Mouse (Mus musculus) urinary bladder, adult 18-20 months (tissue): ENCODE results near the gene Atxn10.

Experiments
- DNase-seq, 2 experiments: peaks; one replicate each; pipeline ENCODE4 v3.0.0; 2022; ENCODE audit warnings: low spot score in 2 of 2, mixed read lengths in 2 of 2

Atxn10 gene

DNA sequence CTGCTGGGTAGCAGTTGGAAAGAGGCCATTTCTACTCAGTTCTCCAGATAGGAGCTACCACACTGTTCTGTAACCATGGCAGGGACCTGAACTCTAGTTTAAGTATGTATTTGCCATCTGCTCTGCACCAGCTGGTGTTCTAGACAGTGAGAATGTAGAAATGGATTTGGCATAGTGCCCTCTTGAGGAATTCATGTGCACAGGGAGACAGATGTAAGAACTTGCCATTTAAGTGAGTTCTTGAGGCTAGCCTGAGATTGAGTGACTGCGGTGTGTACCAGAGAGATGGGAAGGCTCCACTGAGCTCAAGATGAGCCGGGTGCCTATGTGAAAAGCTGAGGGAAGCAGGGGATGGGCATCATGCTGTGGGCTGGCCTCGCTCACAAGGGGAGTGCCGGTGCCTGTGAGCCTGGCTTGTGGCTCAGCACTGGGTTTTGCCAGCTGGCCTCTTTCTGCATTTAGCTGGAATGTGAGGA lies 67.2 kb downstream of the Atxn10 start:
- no peak for DNase-seq

DNA sequence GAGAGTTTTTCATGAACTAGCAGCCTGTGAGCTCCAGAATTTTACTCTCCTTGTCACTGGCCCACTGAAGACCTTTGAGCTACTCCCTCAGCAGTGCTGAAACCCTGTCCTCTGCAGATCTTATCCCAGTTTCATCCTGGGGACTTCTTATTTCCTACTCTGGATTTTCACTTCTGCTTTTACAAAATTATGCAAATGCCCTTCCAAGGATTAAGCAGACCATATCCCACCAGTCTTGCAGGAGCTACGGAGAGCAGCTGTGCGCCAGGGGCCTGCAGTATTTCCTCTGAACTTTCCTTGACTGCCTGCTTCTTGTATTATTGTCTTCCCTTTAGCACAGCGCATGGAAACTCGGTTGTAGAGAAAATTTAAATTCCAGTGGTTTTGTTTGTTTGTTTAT lies 68.7 kb downstream of the Atxn10 start:
- no peak for DNase-seq

DNA sequence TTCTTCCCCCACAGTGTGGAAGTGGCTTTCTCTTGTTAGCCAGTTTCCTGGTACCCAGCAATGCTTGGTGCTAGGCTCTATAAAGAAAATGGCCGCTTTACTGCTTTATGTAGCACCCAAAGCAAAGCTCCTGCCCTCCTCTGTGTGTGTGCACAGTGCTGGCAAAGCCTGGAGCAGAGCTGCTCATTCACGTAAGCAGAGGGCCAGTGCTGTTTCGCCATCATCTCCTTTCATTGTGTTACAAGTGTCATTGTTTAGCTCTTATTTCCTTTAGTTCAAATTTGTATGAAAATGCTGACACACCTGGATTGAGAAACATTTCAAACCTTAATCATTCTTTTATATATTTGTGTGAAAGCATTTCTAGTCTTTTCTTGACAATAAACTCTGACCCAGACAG lies 69.5 kb downstream of the Atxn10 start:
- no peak for DNase-seq

DNA sequence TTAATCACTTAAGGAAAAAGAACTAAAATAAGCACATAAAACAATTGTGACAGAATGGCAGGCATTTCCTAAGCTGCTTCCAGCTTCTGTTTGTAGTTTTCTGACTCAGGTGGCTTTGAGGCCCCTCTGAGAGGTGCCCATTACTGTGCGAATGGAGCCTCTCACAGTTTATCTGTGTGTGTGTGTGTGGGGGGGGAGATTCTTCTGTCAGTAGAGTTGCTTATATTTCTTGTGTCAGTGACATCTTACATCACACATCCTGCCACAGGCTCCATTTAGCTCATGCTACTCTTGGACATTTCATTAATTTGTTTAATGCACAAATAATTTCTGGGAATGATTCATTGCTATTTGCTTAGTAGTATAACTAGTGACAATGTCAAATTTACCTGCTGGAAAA lies 70.8 kb downstream of the Atxn10 start:
- no peak for DNase-seq

DNA sequence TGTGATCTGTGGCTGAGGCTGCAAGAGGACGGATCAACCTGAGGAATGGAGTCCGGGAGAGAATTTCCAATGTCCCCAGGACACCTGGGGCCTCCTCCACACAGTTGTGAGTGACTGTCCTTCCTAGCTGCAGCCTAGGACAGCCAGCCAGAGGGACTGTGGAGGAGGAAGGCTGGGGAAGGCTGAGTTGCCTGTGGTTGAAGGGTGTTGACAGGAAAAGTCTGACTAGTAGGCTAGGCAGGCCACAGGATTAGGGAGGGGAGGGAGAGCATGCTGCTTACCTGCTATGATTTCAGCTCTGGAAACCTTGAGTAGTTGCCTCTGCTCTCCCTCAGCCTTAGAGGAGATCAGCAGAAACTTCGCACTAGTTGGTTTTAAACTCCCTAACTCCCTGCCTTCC lies 71.3 kb downstream of the Atxn10 start:
- no peak for DNase-seq

DNA sequence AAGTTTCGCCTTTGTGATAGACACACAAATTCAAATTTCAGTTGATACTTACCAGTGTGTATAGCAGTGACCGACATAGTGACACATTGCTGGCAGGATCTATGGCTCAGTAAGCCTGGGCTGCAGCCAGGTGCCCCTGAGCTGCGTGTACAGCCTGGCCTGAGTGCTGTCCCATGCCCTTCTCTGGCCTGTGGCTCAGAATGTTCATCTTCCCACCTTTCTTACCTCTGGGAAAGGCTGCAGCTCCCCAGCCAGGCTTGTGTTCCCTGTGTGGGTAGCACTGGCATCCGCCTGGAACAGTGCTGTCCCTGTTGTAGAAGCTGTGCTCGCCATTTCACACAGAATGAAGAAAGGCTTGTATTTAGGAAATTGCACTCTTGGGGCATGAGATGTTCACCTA lies 72.7 kb downstream of the Atxn10 start:
- DNase-seq, result no peak

DNA sequence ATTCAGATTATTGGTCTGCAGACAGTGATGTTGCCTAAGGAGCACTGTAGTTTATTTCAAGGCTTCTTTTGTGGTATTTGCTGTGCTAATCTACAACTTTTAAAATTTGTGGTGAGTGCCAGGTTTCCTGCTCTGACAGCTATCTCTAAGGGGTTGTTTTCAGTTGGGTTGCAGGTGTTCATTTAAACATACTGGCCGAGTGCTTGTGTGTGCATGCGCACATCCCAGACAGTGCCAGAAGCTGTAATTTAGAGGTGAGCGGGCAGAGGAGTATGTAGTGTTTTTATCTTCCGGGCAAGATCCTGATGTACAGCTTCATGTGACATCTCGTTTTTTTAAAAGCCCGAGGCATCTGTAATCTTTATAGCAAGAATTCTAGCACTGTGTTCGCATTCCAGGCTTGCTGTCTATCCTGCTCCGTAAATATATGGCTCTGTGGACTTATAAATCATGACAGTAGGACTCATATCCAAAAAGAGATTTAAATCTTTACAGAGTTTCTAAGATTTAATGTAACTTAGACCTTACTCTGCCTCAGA lies 73.3 kb downstream of the Atxn10 start:
- no peak for DNase-seq

DNA sequence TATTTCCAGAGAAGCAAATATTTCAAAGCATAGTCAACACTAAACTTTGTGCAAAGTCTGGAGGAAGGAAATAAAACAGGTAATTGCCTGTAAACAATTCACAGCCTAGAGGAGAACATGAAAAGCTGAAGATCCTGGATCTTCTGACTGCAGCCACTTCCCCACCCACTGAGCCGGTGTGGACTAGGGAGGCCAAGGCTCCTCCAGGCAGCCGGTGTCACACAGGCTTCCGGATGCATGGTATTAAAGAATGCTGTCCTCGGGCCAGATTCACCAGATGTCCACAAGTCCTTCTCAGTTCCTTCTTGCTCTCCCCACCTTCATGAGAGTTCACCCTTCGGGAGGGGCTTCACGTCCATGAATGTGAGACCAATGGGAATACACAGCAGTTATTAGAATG lies 73.8 kb downstream of the Atxn10 start:
- DNase-seq, result no peak

DNA sequence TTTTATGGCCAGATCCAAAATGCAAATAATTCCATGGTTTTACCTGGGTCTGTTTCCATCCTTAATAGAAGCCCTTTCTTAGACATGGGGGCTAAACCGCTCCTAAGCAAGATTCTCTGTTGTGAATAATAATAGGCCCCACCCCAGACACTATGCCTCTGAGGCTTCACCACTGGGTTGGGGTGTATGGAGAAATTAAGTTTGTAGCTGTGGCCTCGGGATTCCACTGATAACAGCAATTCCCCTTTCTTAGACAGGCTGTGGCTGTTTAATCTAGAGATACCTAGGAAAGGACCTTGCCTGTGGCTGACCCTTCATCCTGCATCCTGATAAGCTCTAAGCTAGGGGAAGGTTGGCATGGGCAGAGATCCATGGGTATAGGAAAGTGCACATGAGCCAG lies 78.6 kb downstream of the Atxn10 start:
- DNase-seq, result no peak

DNA sequence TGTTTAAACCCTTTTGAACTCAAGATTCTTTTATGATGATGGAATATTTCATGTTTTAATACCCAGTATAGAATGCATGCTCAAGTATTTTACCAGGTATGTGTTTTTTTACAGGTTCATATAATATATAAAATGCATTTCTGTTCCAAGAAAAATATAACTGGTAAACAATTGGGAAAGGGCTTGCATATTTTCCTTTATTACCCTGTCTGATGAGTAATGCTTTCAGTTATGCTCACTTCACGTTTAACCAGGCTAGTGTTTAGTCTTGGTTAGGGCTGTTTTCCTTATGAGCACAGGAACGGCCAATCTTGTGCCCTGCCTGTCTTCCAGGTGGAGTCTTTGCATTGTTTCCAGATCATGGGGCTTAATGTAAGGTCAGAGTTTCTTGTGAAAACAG lies 84.6 kb downstream of the Atxn10 start:
- DNase-seq, result no peak

DNA sequence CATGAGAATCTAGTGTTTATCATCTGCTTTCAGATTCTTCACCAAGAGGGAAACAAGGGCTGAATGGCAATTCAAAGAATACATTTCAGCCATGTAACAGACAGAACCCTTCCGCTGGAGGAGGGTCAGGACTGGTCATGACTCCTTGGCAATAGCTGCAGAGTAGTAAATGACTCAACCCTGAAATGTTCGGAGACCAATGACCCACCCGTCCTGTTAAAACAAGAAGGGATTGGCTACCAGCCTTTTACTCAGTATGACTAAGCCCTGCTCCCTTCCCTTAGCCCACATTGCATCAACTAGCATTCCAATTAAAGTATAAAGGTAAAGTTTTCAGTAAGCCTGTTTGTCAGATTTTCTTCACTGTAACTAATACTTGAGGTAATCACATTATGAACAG lies 88.2 kb downstream of the Atxn10 start:
- peak in 1 of 2 experiments; percentile 62 for DNase-seq

DNA sequence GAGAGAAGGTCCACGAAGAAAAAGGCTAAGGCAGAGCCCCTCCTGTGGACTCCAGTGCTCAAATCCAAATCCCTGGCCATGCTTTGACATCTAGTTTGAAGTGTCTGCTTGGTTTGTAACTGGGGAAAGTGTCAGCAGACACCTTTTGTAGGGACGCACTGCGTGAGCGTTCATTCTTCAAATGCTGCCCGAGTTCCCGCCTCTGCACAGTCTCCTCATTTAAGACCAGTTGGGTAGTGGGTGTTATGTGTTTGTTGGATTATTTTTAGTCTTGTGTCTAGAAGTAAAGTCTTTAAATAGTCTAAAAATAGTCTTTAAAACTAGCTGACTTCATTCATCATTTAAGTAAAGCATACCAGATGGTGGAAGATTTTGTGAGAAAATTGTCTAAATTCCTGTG lies 92.1 kb downstream of the Atxn10 start:
- no peak for DNase-seq

DNA sequence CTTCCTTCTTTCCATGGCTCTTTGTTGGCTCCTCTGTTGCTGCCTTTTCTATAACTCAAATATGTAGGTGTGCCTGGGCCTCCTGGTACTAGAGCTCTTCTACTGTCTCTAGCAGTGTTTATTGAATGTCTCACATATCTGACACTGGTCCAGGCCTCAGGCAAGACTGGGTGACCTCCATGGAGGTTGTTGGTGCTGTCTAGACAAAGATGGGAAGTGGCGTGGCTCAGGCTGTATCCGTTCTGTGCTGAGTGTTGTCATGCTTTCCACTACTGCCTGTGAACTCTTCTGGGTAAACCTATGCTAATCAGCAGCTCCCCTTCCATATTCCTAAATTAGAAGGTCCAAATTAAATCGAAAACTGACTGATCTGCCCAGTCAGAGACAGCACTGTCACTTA lies 106.5 kb downstream of the Atxn10 start:
- DNase-seq, result no peak

DNA sequence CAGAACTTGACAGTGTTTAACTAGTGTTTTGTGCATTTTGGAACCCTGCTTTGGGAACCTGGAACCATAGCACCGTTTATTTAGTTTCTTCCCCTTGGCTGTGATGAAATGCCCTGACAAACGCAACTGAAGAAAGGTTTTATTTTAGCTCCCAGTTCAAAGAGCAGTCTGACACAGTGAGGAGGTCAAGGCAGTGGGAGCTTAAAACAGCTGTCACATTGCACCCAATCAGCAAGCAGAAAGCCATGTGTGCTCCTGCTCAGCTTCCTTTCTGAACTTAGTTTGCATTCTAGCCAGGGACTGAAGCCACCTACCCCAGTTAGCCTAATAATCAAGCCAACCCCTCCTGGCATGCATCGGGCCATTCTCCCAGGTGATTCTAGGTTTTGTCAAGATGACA lies 110.6 kb downstream of the Atxn10 start:
- DNase-seq, result no peak

DNA sequence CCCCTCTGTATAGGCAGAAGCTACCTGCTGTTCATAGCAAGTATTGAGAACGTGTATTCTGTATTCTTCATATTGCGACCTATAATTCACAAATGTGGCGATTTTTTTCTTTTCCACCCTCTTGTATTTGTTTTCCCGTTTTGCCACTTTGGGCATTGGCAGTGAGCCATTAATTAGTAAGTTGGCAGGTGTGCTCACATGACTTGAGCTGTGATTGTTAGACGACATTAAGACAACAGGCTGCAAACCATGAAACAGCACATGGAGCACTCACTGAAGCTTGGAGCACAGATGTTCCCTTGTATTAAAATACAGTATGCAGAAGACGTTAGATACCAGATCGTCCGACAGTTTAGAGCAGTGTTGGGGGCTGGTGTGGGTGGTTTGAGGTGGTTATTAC lies 120.8 kb downstream of the Atxn10 start:
- DNase-seq, result no peak

DNA sequence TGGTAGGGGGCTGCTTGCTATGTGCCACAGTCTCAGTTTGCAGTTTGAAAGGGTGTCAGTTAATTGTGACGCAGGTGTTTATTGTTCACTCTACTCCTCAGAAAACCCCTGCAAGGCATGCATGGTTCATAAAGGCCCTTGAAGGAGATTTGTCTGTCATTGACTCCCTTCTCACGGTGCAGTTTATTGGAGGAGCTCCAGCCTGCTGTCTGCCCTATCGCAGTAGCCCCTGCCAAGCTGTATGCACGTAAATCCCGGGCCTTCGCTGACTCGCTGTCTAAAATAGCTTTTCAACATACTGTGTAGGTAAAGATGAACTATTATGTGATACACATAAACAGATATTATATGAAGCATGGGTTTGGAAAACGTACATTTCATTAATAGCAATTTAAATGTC lies 121.8 kb downstream of the Atxn10 start:
- no peak for DNase-seq

DNA sequence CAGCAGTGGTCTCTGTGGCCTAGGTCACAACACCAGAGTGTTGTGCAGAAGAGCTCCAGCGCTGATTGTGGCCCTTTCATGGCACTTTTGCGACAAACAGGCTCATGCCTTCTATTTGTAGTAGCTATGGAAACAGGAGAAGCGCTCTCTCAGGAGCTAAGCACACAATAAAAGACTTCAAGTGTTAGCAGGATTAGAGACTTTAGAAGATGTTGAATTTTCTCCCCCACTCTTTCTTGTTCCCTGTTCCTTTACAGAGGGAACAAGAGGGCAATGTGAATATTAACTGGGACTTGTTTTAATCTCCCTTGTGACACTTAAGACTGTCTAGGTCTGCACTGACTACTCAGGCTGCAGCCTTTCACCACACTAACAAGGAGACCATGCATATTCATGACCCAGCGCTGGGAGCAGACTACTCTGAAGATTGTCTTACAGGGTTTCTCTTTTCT lies 122.6 kb downstream of the Atxn10 start:
- no peak for DNase-seq

DNA sequence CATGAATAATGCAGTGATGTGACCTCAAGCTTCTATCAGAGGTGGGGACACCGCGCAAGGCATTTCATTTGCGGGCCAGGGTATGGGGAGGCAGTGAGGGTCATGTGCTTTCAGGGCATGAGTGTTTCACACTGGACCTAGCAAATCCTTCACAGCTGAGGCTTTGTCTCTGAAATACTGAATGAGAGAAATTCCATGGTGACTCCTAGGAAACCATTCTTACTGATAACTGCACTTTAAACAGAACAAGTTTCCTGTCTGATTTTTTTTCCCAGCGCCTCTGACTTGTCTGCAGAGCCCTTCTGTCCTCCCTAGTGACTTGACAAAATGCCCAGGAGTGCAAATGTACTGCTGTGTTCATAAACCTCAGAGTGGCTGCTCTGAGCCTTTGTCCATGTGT lies 125.5 kb downstream of the Atxn10 start:
- no peak for DNase-seq

DNA sequence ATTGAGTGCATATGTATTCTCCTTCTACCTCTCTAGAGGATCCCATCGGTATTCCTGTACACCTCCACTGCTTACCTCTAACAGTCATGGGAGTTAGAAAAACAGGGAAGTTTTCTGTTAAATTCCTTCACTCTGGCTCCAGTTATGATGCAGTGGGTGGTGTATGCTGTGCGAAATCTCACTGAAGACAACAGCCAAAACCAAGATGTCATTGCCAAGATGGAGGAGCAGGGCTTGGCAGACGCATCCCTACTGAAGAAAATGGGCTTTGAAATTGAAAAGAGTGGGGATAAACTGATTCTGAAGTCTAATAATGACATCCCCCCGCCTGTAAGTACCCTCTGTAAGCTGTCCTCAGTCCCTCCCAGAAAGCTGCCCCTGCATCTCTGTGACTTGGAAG lies 126.1 kb downstream of the Atxn10 start:
- DNase-seq, result no peak

DNA sequence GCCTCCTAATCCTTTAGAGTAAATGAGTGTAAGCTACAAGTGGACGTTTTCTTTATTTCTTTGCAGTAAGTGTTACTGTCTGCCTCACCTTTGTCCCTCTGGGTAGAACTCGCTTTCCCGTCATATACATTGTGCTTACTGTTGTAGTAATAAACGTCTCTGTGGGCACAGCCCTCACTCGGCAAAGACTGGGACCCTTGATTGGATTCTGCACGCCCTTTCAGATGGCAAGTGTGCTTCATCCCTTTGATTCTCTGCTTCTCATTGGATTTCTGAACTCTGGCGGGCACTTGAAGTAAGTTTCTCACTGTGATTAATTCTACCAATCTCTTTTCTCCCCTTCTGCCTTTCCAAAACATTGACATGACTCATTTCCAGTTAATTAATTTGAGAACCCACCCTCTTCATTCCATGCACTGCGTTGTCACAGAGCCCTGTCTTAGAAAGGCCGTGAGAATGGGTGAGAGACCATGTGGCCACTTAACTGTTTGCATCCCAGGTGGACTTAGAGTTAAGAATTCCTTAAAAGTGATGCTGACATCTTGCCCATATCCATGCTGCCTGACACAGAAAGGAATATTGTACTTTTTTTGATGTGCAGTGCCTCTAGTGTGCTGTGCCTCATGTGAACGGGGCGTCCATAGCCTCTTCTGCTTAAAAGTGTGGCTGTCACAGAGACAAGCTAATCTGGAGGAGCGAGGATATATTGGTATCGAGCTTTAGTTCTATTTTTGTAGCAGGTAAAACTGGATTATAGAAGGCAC lies 127.2 kb downstream of the Atxn10 start:
- no peak for DNase-seq

DNA sequence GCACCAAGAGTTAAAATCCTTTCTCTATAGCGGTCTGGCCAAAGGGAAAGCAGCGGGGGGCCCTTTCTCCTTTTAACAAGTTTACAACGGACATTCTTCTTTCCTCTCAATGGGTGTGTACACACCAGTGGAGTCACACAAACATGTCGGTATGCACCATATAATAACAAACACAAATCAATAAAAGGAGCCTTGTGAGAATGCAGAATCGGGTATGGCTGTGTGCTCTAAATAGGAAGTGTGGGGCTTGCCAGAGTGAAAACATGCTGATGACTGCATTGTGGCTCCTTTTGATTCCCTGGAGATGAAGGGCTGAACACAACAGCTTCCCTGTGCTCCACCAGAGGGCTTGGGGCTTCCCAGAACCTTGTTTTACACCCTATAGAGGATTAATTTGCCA lies 128.1 kb downstream of the Atxn10 start:
- DNase-seq, result no peak

DNA sequence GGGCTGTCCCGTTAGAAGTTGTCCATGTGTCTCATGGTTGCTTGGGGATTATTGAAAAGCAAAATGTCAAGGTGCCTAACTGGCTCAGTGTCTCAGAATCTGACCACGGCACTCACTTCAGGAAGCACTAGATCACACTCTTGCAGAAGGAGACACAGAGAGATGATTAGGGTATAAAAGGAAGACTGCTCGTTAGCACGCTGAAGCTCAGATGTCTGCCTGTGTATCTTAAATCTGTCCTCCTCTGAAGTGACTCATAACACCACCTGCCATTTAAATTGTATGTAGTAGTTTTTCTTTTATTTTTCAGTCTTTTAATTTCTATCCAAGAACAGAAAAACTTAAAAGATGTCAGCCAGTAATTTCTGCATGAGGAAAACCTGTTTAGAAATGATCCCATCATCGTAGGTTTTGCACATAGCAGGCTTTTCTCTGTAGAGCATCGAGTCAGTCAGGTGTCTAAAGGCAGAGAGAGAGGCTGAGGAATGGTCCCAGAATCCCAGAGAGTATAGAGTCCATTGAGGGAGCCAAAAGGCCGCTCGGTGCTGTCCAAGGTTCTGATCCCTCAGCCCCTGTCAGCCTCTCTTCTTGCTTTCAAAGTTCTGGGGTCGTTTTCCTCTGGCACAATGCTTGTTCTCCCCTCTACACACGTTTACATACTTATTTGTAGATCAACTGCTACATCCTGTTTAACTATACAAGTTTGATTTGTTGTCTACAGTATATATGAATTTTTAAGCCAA lies 128.9 kb downstream of the Atxn10 start:
- no peak for DNase-seq

DNA sequence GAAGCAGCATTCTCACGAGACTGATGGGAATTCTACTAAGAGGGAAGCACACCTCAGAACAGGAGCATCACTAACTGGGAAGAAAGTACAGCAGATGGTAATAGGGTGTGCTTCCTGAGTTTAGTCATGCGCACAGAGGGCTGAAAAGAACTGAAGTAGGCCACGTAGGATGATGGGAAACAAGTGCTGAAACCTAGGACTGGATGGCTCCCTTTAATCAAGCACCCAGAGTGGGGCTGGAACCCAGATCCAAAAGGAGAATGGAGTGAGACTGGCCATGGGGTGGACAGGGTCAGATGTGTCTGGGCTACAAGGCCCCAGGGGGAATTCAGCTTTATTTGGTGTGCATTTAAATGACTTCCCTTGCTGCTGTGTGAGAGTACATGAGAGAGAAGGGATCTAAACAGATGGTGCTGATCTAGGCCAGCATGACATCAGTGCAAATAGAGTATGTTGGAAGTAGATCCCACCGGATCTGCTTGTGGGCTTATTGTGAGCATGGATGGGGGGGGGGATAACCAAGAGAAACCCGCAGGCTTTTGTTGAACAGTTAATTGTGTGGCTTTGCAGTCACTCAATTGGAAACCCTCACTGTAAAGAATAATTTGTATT lies 130.5 kb downstream of the Atxn10 start:
- DNase-seq, result no peak
